Mouse (Mus musculus) midbrain, embryonic 13.5 days (tissue): Measurements from ENCODE around the gene Gm1113. TPM values are rescaled to one million over a fixed set of nuclear protein-coding genes. Genes with fewer than 3 reads are reported as not detected.

Experiments
- ATAC-seq: fragments of 200-750 bp; cut with Nextera tagmentation; 2 replicates; pipeline ENCODE4 v1.8.0; 2017; ENCODE audit warnings: mild to moderate bottlenecking, moderate TSS enrichment, moderate library complexity
- H3K27ac ChIP-seq: fragments of 300-500 bp; sonication (generic); 2 replicates; pipeline ENCODE4 v1.5.1; 2015; ENCODE audit warnings: inconsistent platforms, mild to moderate bottlenecking, moderate library complexity
- H3K27me3 ChIP-seq: fragments of 300-500 bp; sonication (generic); 2 replicates; pipeline ENCODE4 v1.6.1; 2015; ENCODE audit warnings: mild to moderate bottlenecking, inconsistent platforms
- H3K36me3 ChIP-seq: fragments of 300-500 bp; sonication (generic); 2 replicates; pipeline ENCODE4 v1.6.1; 2015; ENCODE audit warnings: mild to moderate bottlenecking, inconsistent platforms
- H3K4me1 ChIP-seq: fragments of 300-500 bp; sonication (generic); replicated peaks from 2 replicates; pipeline ENCODE4 v1.6.1; 2015; ENCODE audit warnings: inconsistent platforms
- H3K4me2 ChIP-seq: fragments of 300-500 bp; sonication (generic); replicated peaks from 2 replicates; pipeline ENCODE4 v1.6.1; 2015; ENCODE audit warnings: moderate library complexity, mild to moderate bottlenecking, inconsistent platforms
- H3K4me3 ChIP-seq: fragments of 300-500 bp; sonication (generic); replicated peaks from 2 replicates; pipeline ENCODE4 v1.5.1; 2015; ENCODE audit warnings: mild to moderate bottlenecking, inconsistent platforms
- H3K9ac ChIP-seq: fragments of 300-500 bp; sonication (generic); replicated peaks from 2 replicates; pipeline ENCODE4 v1.6.1; 2015; ENCODE audit warnings: mild to moderate bottlenecking, inconsistent platforms
- H3K9me3 ChIP-seq: fragments of 300-500 bp; sonication (generic); 2 replicates; pipeline ENCODE4 v1.6.1; 2016; ENCODE audit warnings: mild to moderate bottlenecking, inconsistent platforms
- WGBS: fragments of 180-500 bp; shearing (Covaris S2); methylation state at CpG from one replicate; pipeline ENCODE4 v1.1.7; 2015; 5-methylcytosine and 5-hydroxymethylcytosine counted together
- polyA plus RNA-seq: library from polyadenylated mRNA; unstranded; fragments of >200 nt; fragmentation: Nextera tagmentation; extraction: Ambion mirVana; gene quantifications from 2 replicates; pipeline ENCODE4 v1.2.1, GENCODE M21; 2015

Gene Gm1113
- polyA plus RNA-seq = not detected in 2 replicates

DNA sequence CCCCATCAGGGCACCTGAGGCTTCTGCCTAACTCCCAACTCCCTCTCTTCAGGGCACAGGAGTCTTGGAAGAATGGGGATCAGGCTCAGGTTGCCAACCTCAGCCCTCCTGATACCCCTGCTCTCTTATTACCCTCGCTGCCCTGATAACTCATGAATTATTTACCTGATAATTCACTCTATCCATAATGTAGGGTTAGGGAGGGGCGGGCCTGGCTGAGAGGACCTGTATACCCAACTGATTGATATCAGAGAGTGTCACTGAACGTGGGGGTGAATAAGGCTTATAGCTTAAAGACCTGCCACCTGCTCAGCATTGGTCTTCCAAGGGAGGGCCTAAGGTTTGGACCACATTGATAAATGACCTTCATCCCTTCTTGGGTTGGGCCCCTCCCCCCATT is at the start of gene Gm1113:
Gm1113 (minus strand) TSS at position 101 of the 400 bp plus-strand sequence.
- no peak within 1 kb of the TSS for H3K4me3 ChIP-seq
- WGBS = 75% methylated on average over 3 of the region's 3 CpGs
- H3K4me1 ChIP-seq = peaks cover 1% of the 10 kb centered on the region
- no peaks in the 10 kb centered on the region for H3K36me3 ChIP-seq
- ATAC-seq = no peak
- no peak within 1 kb of the TSS for H3K4me2 ChIP-seq
- no peaks in the 10 kb centered on the region for H3K9me3 ChIP-seq
- no peak within 1 kb of the TSS for H3K27ac ChIP-seq
- H3K9ac ChIP-seq = no peak within 1 kb of the TSS
- H3K27me3 ChIP-seq = 0 out of 2 replicates have a peak, but pooled peaks cover 4% of the 10 kb centered on the region

DNA sequence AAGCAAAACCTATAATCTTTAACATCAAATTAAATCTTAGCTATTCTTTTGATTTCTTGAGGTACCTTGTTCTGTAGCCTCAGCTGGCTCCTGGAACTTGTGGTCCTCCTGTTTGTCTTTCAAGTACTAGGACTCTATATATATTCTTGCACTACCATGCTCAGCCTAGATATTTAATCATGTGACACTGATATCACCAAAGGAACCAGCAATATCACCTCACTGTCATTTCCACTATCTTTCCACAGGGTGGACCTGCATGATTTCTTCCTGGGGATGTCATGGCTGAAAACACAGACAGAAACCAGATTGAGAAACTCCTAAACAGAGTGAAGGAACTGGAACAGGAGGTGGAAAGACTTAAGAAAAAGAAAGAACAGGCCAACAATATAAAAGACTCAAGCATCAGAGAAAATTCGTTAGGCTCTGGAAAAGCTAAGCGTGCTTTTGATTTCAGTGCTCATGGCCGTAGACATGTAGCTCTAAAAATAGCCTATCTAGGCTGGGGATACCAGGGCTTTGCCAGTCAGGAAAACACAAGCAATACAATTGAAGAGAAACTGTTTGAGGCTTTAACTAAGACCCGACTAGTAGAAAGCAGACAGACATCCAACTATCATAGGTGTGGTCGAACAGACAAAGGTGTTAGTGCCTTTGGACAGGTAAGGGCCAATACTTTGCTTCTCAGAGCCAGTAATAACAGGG is 46.6 kb upstream of the Gm1113 start:
- Histone ChIP-seq H3K9ac (no peak overlapping the region), H3K4me3 (no peak overlapping the region), H3K4me2 (no peak overlapping the region), H3K36me3 (peaks cover 44% of the 10 kb centered on the region), H3K27me3 (no peaks in the 10 kb centered on the region), H3K9me3 (no peaks in the 10 kb centered on the region), H3K4me1 (peaks cover 28% of the 10 kb centered on the region), H3K27ac (no peak overlapping the region)
- WGBS = 93% methylated on average over 5 of the region's 5 CpGs
- no peak for ATAC-seq

DNA sequence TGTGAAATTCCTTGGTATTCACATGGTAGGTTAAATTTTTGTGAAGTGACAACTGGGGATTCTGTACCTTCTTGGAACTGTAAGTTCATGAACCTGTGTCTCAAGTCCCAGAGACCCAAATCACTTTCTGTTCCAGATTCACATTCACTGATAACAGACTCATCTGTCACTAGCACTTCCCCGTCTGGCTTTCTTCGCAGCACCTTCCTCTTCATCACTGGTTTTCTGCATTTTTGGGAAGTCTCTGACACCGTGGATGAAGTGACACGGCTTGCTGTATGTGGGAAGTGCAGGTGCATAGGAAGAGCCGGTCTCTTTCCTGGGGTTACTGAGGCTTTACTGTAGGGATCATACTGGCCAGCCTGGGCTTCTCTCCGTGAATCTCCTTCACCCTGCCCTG is 43.5 kb upstream of the Gm1113 start:
- Histone ChIP-seq H3K4me3 (no peak overlapping the region), H3K27ac (no peak overlapping the region), H3K4me2 (no peak overlapping the region), H3K36me3 (peaks cover 30% of the 10 kb centered on the region), H3K9me3 (no peaks in the 10 kb centered on the region), H3K4me1 (peaks cover 28% of the 10 kb centered on the region), H3K27me3 (peaks cover 10% of the 10 kb centered on the region; the same call in 1 of the 2 replicates), H3K9ac (no peak overlapping the region)
- ATAC-seq = no peak
- WGBS = 94% methylated on average over 6 of the region's 6 CpGs

DNA sequence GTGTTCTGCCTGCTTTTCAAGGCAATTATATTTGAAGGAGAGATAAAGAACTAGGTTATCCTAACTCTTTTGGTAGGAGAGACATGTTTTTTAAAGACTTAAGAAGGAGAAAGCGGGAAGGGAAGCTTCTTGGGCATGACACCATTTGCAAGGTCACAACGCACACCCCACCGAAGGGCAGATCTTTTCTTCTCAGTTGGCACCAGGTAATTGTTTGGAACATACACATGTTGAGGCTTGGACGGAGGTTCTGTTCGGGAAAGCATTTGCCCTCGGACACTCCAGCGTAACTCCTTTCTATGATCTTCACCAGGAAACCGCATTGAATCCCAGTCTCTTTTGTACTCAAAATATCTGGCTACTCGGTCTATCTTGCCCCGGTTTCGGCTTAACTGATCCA is 43.0 kb upstream of the Gm1113 start:
- WGBS = 95% methylated on average over 11 of the region's 11 CpGs
- peaks cover 27% of the 10 kb centered on the region for H3K4me1 ChIP-seq
- no peaks in the 10 kb centered on the region for H3K9me3 ChIP-seq
- no peak overlapping the region for H3K9ac ChIP-seq
- H3K27ac ChIP-seq = no peak overlapping the region
- peaks cover 27% of the 10 kb centered on the region for H3K36me3 ChIP-seq
- no peak for ATAC-seq
- no peak overlapping the region for H3K4me2 ChIP-seq
- H3K27me3 ChIP-seq = peaks cover 12% of the 10 kb centered on the region; the same call in 1 of the 2 replicates
- no peak overlapping the region for H3K4me3 ChIP-seq

DNA sequence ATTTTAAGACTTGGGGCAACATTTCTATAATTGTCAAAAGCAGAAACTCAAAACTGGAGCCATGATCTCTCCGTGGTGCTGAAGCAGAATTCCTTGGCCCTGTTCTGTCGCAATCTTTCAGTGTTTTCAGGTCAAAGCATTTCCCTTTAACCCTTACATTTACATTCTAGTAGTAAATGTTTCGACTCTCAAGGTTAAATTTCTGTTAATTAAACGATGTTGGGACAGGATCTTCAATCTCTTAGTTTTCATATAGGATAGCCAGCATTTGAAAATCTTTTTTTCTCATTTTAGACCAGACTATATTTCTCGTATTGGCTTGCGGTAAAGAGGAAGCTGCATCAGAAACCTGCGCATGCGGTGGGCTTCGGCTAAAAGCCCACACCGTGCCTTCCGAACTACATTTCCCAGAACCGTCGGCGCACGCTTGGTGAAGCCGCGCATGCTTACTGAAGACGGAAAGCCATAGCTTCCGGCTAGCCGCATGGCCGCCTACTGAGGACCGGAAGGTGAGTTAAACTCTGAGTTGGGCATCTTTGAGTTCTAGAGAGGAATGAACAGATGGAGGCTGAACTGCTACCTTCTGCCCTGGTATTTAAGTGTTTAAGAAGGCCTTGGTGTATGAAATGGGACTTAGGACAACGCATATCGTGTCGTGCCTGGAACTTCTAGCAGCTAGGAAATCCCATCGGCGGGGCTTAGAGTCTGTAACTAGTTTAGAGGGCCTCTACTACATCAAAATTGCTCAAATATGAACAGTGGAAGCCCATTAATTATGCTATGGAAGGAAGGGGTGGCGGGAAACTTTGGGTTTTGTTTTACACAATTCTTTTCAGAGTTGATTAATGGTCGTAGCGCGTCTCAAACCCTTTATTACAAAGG is 41.2 kb upstream of the Gm1113 start:
- Histone ChIP-seq H3K4me1 (peaks cover 27% of the 10 kb centered on the region), H3K9ac (peak overlapping the region; percentile 74), H3K9me3 (no peaks in the 10 kb centered on the region), H3K27ac (peak overlapping the region; percentile 74), H3K36me3 (peaks cover 16% of the 10 kb centered on the region), H3K4me3 (peak overlapping the region; percentile 66), H3K27me3 (peaks cover 14% of the 10 kb centered on the region; the same call in 1 of the 2 replicates), H3K4me2 (peak overlapping the region; percentile 84)
- peak; percentile 89 for ATAC-seq
- 2% methylated on average over 31 of the region's 31 CpGs for WGBS

DNA sequence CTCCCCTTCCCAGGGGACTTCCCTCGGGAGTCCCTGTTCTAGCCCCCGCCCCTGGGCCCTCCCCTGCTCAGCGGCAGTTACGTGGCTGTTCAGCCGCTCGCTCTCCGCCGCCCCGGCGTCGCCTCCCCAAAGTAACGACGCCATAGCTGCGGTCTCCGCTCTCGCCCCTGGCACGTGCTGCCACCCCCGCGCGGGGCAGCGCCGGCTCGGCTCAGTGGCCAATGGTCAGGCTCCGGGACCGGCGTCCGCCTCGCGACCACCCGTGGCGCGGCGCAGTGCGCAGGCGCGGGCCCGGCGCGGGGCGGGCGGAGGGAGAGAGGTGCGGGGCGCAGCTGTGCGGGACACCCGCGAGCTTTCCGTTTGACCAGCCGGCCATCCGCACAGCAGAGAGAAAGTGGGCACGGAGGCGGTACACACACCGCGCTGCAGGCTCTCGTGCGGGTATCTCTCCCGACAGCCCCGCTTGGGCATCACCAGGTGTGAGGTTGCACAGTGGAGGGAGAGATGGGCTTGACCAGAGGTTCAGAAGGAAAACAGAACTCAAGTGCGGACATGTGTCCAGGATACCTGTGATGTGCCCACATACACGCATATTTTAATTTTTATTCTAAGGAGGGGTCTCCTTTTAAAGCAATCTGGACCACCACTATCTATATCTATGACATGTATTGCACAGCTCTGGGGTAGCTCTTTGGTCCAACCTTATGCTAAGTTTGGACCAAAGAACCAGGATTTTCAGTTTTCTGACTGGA is 40.4 kb upstream of the Gm1113 start, which contains the start of the genes Ddx25 and Pus3:
Ddx25 (minus strand) TSS at position 272 of the 752 bp plus-strand sequence.
Pus3 (plus strand) TSS at position 339 of the 752 bp plus-strand sequence.
- H3K4me1 ChIP-seq = peaks cover 27% of the 10 kb centered on the region
- peak within 1 kb of the TSS; percentile 84 for H3K4me2 ChIP-seq
- H3K4me3 ChIP-seq = peak within 1 kb of the TSS; percentile 66
- peaks cover 22% of the 10 kb centered on the region for H3K36me3 ChIP-seq
- under 1% methylated on average over 56 of the region's 59 CpGs for WGBS
- ATAC-seq = peak; percentile 89
- peaks cover 14% of the 10 kb centered on the region; the same call in 1 of the 2 replicates for H3K27me3 ChIP-seq
- H3K9me3 ChIP-seq = no peaks in the 10 kb centered on the region
- peak within 1 kb of the TSS; percentile 74 for H3K27ac ChIP-seq
- peak within 1 kb of the TSS; percentile 74 for H3K9ac ChIP-seq

DNA sequence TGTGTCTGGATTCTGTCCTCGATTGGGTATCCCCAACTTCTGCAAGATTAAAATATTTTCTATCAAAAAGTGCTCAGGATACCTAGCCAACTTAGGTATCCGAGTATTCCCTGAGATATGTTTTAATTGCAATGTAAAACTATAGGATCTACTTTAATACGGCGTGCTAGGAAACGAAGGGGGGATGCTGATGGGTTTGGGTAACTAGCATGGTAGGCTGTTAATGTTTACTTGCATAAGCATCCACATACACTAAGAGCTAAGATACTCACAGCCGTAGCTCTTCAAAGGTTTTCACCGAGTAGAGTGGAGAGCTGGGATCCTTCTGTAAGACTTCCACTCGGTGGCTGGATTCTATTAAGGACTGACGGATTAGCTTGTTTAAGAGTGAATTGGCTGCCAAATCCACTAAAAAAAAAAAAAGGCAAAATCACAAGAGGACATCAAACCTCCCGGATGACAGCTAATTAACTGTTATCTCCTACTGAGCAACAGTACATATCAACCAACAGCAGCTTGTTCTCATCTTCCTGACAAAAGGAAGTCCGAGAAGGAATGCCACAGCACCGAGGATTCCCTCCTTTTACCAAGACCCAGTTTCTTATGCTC is 38.5 kb upstream of the Gm1113 start:
- H3K9ac ChIP-seq = no peak overlapping the region
- peaks cover 14% of the 10 kb centered on the region; the same call in 1 of the 2 replicates for H3K27me3 ChIP-seq
- H3K4me1 ChIP-seq = peaks cover 27% of the 10 kb centered on the region
- WGBS = 77% methylated on average over 12 of the region's 12 CpGs
- no peak overlapping the region; the same call in 1 of the 2 replicates for H3K4me2 ChIP-seq
- peaks cover 24% of the 10 kb centered on the region for H3K36me3 ChIP-seq
- no peaks in the 10 kb centered on the region for H3K9me3 ChIP-seq
- ATAC-seq = no peak
- no peak overlapping the region for H3K4me3 ChIP-seq
- no peak overlapping the region for H3K27ac ChIP-seq

DNA sequence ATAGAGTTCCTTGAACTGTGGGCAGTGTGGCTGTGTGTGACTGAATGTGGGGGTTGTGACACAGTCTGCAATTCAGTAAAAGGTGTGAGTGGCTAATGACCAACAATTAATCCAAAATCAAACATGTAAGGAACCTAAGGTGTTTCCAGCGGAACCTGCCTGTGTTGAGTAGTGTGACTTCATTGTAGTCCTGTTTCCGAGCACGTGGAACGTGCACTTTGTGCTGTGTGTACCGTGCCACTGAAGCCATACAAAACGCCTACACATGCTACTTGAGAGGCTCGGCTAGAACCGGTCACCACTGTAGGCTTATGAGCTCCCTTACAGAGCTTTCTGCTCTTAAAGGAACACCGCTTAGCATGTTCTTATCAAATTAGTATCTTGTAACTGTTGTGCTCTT is 30.4 kb upstream of the Gm1113 start:
- peaks cover 47% of the 10 kb centered on the region for H3K36me3 ChIP-seq
- 86% methylated on average over 9 of the region's 9 CpGs for WGBS
- H3K4me1 ChIP-seq = no peaks in the 10 kb centered on the region
- no peak overlapping the region for H3K4me3 ChIP-seq
- no peak overlapping the region for H3K27ac ChIP-seq
- 0 out of 2 replicates have a peak, but pooled peaks cover 2% of the 10 kb centered on the region for H3K27me3 ChIP-seq
- H3K9me3 ChIP-seq = no peaks in the 10 kb centered on the region
- no peak overlapping the region for H3K4me2 ChIP-seq
- H3K9ac ChIP-seq = no peak overlapping the region
- ATAC-seq = no peak

DNA sequence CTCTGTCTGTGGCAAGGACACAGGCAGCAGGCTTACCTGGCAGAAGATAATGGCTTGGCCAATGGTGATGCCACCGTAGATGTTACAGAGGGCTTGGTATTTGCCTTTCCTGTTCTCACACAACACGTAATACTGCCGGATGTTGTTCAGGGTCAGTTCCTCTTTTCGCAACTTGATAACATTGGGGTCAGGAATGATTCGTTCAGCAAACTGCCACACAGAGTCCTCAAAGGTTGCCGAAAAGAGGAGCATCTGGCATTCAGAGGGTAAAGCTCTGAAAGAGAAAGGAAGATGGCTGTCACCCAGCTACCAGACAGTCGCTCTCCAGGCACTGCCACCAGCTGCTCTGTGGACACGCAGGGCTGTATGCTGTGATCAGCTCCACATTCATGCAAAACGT is 28.7 kb upstream of the Gm1113 start:
- WGBS = 85% methylated on average over 9 of the region's 9 CpGs
- Histone ChIP-seq H3K27ac (no peak overlapping the region), H3K27me3 (0 out of 2 replicates have a peak, but pooled peaks cover 2% of the 10 kb centered on the region), H3K9me3 (no peaks in the 10 kb centered on the region), H3K4me3 (no peak overlapping the region), H3K4me1 (no peaks in the 10 kb centered on the region), H3K36me3 (peaks cover 55% of the 10 kb centered on the region), H3K9ac (no peak overlapping the region), H3K4me2 (no peak overlapping the region)
- no peak for ATAC-seq

DNA sequence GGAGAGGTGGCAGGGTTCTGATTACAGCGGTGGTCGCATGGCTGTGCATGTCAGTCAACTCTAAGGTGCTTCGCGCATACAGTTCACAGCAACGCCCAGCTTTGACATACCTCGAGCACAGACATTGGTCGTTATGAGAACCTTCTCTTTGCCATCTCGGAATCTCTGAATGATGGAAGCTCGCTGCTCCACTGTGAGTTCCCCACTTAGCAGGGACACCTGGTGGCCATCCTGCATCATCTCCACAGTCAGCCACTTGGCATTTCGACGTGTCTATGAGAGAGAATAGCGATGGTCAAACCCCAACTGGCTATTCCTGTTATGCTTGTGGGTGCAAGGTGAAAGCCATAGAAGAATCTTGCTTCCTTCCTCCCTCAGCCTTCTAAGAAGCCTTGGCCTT is 27.6 kb upstream of the Gm1113 start:
- Histone ChIP-seq H3K4me3 (no peak overlapping the region), H3K4me2 (no peak overlapping the region), H3K27me3 (0 out of 2 replicates have a peak, but pooled peaks cover 2% of the 10 kb centered on the region), H3K9me3 (no peaks in the 10 kb centered on the region), H3K4me1 (no peaks in the 10 kb centered on the region), H3K36me3 (peaks cover 50% of the 10 kb centered on the region), H3K9ac (no peak overlapping the region), H3K27ac (no peak overlapping the region)
- WGBS = 76% methylated on average over 12 of the region's 12 CpGs
- no peak for ATAC-seq

DNA sequence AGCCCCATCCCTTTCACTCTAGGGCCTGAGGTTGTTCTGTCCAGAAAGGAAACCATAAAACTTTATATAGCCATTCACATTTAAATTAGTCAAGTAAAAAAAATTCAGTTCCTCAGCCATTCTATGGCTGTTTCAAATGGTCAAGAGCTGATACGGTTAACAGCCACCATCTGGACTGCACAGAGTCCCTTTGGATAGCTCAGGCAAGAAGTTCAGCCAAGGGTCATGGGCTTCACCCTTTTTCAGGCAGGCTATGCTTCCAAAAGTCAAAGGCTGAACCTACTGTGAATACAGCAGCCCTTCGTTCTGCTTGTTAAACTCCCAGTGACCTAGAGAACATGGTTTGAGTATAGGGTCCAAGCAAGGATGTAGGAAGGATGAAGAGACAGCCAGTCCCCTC is 26.6 kb upstream of the Gm1113 start:
- H3K36me3 ChIP-seq = peaks cover 51% of the 10 kb centered on the region
- H3K4me1 ChIP-seq = no peaks in the 10 kb centered on the region
- no peaks in the 10 kb centered on the region for H3K9me3 ChIP-seq
- no peak overlapping the region for H3K9ac ChIP-seq
- 0 out of 2 replicates have a peak, but pooled peaks cover 2% of the 10 kb centered on the region for H3K27me3 ChIP-seq
- H3K4me3 ChIP-seq = no peak overlapping the region
- no peak overlapping the region for H3K27ac ChIP-seq
- H3K4me2 ChIP-seq = no peak overlapping the region
- 82% methylated on average over 2 of the region's 2 CpGs for WGBS
- ATAC-seq = no peak
